Mouse (Mus musculus) limb, embryonic 14.5 days (tissue): Measurements from ENCODE around the gene Antxr1. TPM values are rescaled to one million over a fixed set of nuclear protein-coding genes. Genes with fewer than 3 reads are reported as not detected.
"Not testable (repeated sequence)": the region's sequence is repeated elsewhere in the genome, so short reads cannot be mapped to it uniquely, and the experiment has no call there.

ENCODE experiments used
- ATAC-seq: fragments of 200-750 bp; cut with Nextera tagmentation; 2 replicates; pipeline ENCODE4 v1.8.0; 2017; ENCODE audit warnings: low read depth, moderate number of reproducible peaks, moderate TSS enrichment; ENCODE audit not compliant: low FRiP score
- DNase-seq: peaks from one replicate; pipeline ENCODE4 v3.0.0-alpha.2; 2015; ENCODE audit warnings: low spot score
- H3K27ac ChIP-seq: fragments of 300-500 bp; sonication (generic); replicated peaks from 2 replicates; pipeline ENCODE4 v1.5.1; 2014; ENCODE audit warnings: low read depth, mild to moderate bottlenecking, low read length, moderate library complexity, mixed read lengths
- H3K27me3 ChIP-seq: fragments of 300-500 bp; sonication (generic); 2 replicates; pipeline ENCODE4 v1.6.1; 2014; ENCODE audit warnings: low read length, mixed read lengths; ENCODE audit not compliant: control insufficient read depth, insufficient read depth
- H3K36me3 ChIP-seq: fragments of 300-500 bp; sonication (generic); 2 replicates; pipeline ENCODE4 v1.6.1; 2014; ENCODE audit warnings: mild to moderate bottlenecking, low read length, moderate library complexity, mixed read lengths; ENCODE audit not compliant: control insufficient read depth, insufficient read depth
- H3K4me1 ChIP-seq: fragments of 300-500 bp; sonication (generic); 2 replicates; pipeline ENCODE4 v1.6.1; 2014; ENCODE audit warnings: antibody characterized with exemption, low read length, mixed read lengths; ENCODE audit not compliant: control insufficient read depth, insufficient read depth
- H3K4me2 ChIP-seq: fragments of 300-500 bp; sonication (generic); replicated peaks from 2 replicates; pipeline ENCODE4 v1.6.1; 2014; ENCODE audit warnings: low read depth, mild to moderate bottlenecking, low read length, moderate library complexity; ENCODE audit not compliant: severe bottlenecking
- H3K4me3 ChIP-seq: fragments of 300-500 bp; sonication (generic); replicated peaks from 2 replicates; pipeline ENCODE4 v1.5.1; 2014; ENCODE audit warnings: low read length
- H3K9ac ChIP-seq: fragments of 300-500 bp; sonication (generic); 2 replicates; pipeline ENCODE4 v1.6.1; 2014; ENCODE audit warnings: mild to moderate bottlenecking, low read depth, low read length, moderate library complexity; ENCODE audit not compliant: severe bottlenecking
- H3K9me3 ChIP-seq: fragments of 300-500 bp; sonication (generic); 2 replicates; pipeline ENCODE4 v1.6.1; 2016; ENCODE audit warnings: low read length; ENCODE audit not compliant: control insufficient read depth
- POLR2A ChIP-seq: fragments of 200-500 bp; IDR thresholded peaks from 2 replicates; pipeline ENCODE4 v1.8.0; 2012; ENCODE audit warnings: inconsistent platforms, mild to moderate bottlenecking, moderate library complexity, borderline replicate concordance; ENCODE audit not compliant: insufficient read depth, insufficient read length; ENCODE audit errors: extremely low read depth
- WGBS: fragments of 180-500 bp; shearing (Covaris S2); extraction: QIAGEN DNeasy Blood & Tissue Kit; methylation state at CpG from one replicate; pipeline ENCODE4 v1.1.7; 2014; 5-methylcytosine and 5-hydroxymethylcytosine counted together
- polyA plus RNA-seq, 2 experiments: library from polyadenylated mRNA; depleted of rRNA in 1 of 2; stranded (reverse) in 1 of 2; unstranded in 1 of 2; fragments of >200 nt; fragmentation: Nextera tagmentation in 1 of 2; extraction: Ambion mirVana in 1 of 2; gene quantifications; 2 replicates each; pipeline versions ENCODE4 v1.2.1 to v1.2.3; 2012 to 2014

Gene Antxr1
- polyA plus RNA-seq, 2 experiments: 33.8 to 75.7 TPM

DNA sequence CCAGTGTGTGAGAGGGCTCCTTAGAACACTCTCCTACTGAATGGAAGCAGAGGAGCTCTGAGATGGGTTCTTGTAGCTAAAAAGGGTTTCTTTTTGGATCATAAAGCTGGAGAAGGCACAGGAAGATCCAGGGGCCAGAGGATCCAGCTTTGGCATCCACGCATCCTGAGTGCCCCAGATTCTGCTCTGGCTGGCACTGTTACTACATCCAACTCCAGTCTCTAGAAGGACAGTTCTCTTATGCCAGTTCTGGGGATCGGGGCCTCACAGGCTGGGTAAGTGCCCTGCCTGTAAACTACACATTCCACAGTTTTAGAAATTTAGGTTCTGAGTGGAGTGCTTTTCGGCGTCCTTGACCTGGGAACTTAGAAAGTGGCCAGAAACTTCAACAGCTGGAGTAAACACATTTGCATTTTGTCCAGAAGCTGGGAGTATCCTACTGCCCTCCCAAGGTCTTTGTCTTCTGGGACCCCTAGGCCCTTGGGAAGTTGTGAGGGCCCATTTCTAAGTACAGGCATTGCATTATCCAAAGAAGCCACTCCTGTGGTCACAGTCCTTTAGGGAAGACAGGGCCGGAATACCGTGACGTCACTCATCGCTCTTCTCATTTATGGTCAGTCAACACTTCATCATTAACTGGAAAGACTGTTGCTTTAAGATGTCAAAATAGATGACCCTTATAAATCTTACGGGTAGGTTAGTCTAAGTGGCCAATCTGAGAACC lies 235.2 kb downstream of the Antxr1 start:
- DNase-seq (no peak), ATAC-seq (no peak)
- peak overlapping the region; percentile 83 for H3K27ac ChIP-seq
- peaks cover 44% of the 10 kb centered on the region for H3K4me1 ChIP-seq
- H3K9ac ChIP-seq: peak overlapping the region; percentile 29; the same call in 1 of the 2 replicates
- no peak for TF ChIP-seq POLR2A
- H3K4me3 ChIP-seq: no peak overlapping the region
- H3K4me2 ChIP-seq: peak overlapping the region; percentile 10; the same call in 1 of the 2 replicates
- 76% methylated on average over 9 of the region's 9 CpGs for WGBS
- no peaks in the 10 kb centered on the region for H3K9me3 ChIP-seq
- no peaks in the 10 kb centered on the region for H3K36me3 ChIP-seq
- no peaks in the 10 kb centered on the region for H3K27me3 ChIP-seq

DNA sequence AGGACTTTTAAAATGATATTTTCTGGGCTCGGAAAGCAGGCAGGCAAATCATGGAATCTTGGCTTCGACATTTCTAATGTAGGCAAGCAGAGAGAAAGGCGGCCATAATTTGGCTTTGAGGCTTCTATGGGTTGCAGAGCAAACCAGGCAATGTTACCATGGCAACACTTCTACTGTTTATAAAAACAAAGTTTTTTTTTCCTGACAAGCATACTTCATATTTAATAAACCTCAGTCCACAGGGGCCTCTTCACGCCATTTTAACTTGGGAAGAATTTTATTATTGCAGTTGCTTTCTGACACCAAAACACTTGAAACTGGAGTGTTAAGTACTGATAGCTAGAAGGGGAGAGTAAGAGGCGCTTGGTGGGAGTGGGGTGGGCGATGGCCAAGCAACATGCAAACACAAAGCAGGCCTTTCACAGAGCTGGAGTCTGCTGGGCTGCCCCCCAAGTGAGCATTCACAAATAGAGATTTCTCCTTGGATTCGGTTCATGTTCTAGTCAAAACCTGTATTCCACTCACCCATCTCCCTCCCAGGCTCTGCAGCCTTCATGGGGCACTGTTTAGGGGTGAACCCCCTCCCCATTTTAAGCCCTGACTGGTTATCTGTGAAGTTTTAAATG lies 235.8 kb downstream of the Antxr1 start:
- 49% methylated on average over 7 of the region's 7 CpGs for WGBS
- Histone ChIP-seq H3K4me2 (peak overlapping the region; percentile 10; the same call in 1 of the 2 replicates), H3K4me1 (peaks cover 44% of the 10 kb centered on the region), H3K27ac (peak overlapping the region; percentile 83), H3K4me3 (no peak overlapping the region), H3K27me3 (no peaks in the 10 kb centered on the region), H3K36me3 (no peaks in the 10 kb centered on the region), H3K9ac (peak overlapping the region; percentile 29; the same call in 1 of the 2 replicates), H3K9me3 (no peaks in the 10 kb centered on the region)
- peak; percentile 48 for ATAC-seq
- no peak for TF ChIP-seq POLR2A
- peak; percentile 93 for DNase-seq

GRCm38 (mm10) chr6:87099261-87099660 lies 236.4 kb downstream of the Antxr1 start:
- no peaks in the 10 kb centered on the region for H3K27me3 ChIP-seq
- no peak overlapping the region for H3K4me2 ChIP-seq
- 23% methylated on average over 3 of the region's 3 CpGs for WGBS
- peak overlapping the region; percentile 83 for H3K27ac ChIP-seq
- no peaks in the 10 kb centered on the region for H3K36me3 ChIP-seq
- H3K4me1 ChIP-seq: peaks cover 44% of the 10 kb centered on the region
- no peak overlapping the region for H3K9ac ChIP-seq
- ATAC-seq (no peak), DNase-seq (no peak)
- no peak overlapping the region for H3K4me3 ChIP-seq
- H3K9me3 ChIP-seq: no peaks in the 10 kb centered on the region
- no peak for TF ChIP-seq POLR2A

DNA sequence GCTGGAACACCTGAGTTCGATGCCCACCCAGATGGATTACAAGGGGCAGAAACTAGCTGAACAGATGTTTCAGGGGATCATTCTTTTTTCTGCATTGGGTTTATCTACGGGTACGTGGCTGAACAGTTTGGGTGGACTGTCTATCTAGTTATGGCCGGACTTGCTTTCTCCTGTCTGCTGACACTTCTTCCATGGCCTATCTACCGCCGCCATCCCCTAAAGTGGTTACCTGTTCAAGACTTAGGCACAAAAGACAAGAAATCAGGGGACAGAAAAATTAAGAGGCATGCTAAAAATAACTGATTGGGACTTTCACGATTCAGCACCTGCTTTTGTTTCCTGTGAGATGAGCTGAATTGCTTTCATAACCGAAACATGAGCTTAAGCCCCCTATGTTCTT lies 242.0 kb downstream of the Antxr1 start:
- not testable (repeated sequence) for H3K9me3 ChIP-seq, H3K4me3 ChIP-seq, H3K27ac ChIP-seq, H3K4me1 ChIP-seq, H3K9ac ChIP-seq, H3K27me3 ChIP-seq, DNase-seq, H3K4me2 ChIP-seq, ATAC-seq
- 87% methylated on average over 8 of the region's 8 CpGs for WGBS
- peaks cover 25% of the 10 kb centered on the region for H3K36me3 ChIP-seq

GRCm38 (mm10) chr6:87092476-87092875 lies 243.1 kb downstream of the Antxr1 start:
- Histone ChIP-seq H3K27ac (no peak overlapping the region), H3K27me3 (no peaks in the 10 kb centered on the region), H3K4me1 (no peaks in the 10 kb centered on the region), H3K36me3 (peaks cover 34% of the 10 kb centered on the region), H3K9me3 (no peaks in the 10 kb centered on the region), H3K9ac (no peak overlapping the region), H3K4me2 (no peak overlapping the region), H3K4me3 (no peak overlapping the region)
- DNase-seq: no peak
- no peak for ATAC-seq
- no peak for TF ChIP-seq POLR2A
- 93% methylated on average over 5 of the region's 5 CpGs for WGBS
